Mouse (Mus musculus): ENCODE data around the gene Mtx2. TPM values are rescaled to one million over a fixed set of nuclear protein-coding genes. Genes with fewer than 3 reads are reported as not detected.

Mtx2 gene
- 30.2 and 33.1 TPM in 2 replicates for polyA plus RNA-seq (2012; ENCODE audit: insufficient read depth, insufficient read length, missing spikeins)

DNA sequence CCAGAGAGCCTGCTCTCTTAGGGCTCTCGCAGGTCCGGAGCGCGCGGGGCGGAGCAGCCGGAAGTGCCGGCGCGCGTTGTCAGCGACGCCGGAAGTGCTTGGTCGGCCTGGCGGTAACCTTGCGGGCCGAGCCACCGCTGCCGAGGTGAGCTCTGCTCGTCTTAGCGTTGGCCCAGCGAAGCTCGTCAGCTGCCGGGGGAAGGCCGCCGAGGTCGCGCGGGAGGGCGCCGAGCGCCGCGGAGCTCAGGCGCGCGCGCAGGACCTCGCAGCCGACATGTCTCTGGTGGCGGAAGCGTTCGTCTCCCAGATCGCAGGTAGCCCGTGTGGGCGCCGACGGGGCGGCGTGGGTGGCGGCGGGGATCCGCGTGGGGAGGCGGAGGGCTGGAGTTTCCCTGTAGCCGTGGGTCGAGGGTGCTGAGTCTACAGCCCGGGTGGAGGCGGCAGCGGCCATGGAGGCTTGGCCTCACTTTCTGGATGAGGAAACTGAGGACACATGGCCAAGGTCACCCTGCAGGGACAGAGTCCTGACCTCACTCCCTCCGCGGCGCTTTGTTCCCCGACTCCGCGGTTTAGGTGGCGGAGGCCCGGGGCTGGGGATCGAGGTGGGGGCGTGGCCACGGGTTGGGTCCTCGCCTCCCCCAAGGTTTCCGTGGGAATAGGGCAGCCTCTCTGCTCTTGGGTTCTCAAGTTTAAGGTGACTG is at the start of gene Mtx2:
Gene Mtx2, plus strand, starts transcription at position 74 of the 701 bp plus-strand sequence.
- peak within 1 kb of the TSS; percentile 86 for H3K4me3 ChIP-seq (ENCODE audit: insufficient read depth, low read length)
- TF ChIP-seq POLR2A (IDR thresholded peaks at IDR 0.05; ENCODE audit: borderline replicate concordance, low read depth, low read length) (no peak), CTCF (IDR thresholded peaks at IDR 0.05; ENCODE audit: low read depth, low read length) (no peak)
- peak within 1 kb of the TSS; percentile 55 for H3K27ac ChIP-seq (ENCODE audit: insufficient read depth, low read depth, low read length)
- 0 out of 2 replicates have a peak, but pooled peaks cover 2% of the 10 kb centered on the region for H3K4me1 ChIP-seq (ENCODE audit: control insufficient read depth, insufficient read depth, low read length)

DNA sequence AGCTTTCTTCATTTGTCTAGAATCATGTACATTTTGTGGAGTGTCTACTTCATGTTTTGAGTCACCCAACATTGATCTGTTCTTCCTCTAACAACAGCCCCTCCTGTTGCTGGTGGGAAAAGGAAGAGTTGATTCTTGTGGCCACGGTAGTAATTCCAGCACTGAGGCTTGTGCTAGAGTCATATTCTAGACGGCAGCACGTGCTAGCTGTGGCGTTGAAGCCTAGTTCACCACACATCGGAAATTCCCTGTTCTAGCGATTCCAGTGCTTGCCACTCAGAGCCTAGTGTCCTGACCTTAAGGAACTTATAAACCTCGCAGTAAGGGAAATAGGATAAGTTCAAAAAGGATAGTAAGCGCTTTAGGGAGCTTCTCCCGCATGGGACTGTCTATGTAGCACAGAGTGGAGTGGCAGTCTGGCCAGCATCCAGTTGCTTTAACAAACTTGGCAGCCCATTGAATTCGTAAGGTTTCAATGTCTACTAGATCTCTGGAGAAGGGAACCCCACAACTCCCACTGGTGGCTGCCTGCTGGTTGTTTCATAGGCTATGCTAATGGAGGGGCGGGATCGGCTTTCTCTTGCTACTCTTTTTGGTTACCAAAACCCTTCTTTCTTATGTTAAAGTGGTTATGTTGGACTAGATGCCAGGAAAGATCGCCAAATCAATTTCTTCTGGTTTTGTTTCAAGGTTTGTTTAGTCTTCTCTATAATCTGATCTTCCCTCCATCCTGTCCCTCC is 47.9 kb upstream of the Mtx2 start:
- TF ChIP-seq POLR2A (IDR thresholded peaks at IDR 0.05; ENCODE audit: borderline replicate concordance, low read depth, low read length) (no peak), CTCF (IDR thresholded peaks at IDR 0.05; ENCODE audit: low read depth, low read length) (no peak)
- no peak overlapping the region for H3K27ac ChIP-seq (ENCODE audit: insufficient read depth, low read depth, low read length)
- no peak overlapping the region for H3K4me3 ChIP-seq (ENCODE audit: insufficient read depth, low read length)
- H3K4me1 ChIP-seq (ENCODE audit: control insufficient read depth, insufficient read depth, low read length), result no peaks in the 10 kb centered on the region

DNA sequence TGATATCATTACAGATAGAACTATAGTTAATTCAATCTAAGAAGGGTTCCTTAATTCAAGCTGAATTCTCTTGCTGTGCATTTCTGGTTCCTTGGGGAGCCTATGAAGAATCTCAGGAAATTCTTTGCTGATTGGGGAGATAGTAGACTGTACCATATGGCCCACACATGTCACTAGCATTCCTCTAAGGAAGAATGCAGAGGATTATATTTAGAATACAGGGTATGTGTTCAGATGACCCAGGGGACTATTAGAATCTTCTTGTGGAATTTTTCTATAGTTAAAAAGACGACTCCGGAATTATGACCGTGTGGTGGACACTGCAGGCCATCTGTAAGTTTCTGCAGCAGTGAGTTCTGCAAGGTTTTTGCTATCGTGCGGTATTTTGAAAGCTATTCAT is 44.2 kb upstream of the Mtx2 start:
- Histone ChIP-seq H3K4me1 (ENCODE audit: control insufficient read depth, insufficient read depth, low read length) (no peaks in the 10 kb centered on the region), H3K27ac (ENCODE audit: insufficient read depth, low read depth, low read length) (no peak overlapping the region), H3K4me3 (ENCODE audit: insufficient read depth, low read length) (no peak overlapping the region)
- no peak for TF ChIP-seq CTCF (IDR thresholded peaks at IDR 0.05; ENCODE audit: low read depth, low read length)
- TF ChIP-seq POLR2A (IDR thresholded peaks at IDR 0.05; ENCODE audit: borderline replicate concordance, low read depth, low read length), result no peak

DNA sequence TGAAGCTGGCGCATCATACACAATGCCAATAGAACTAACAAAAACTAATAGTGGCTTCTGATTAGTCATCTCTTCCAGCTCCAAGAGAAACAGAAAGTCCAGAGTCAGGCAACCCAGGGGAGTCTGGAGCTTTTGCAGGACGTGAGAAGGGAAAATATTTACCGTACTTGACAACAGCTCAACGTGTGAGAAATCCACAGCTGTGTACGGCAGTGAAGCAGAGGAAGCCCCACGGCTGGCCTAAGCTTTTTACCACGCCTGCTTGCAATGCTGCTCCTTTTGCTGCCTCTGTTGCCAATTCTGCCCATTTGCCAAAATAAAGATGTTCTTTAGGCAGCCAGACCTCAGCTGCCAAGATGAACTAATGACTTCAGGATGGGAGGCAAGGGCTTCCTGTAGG is 30.1 kb upstream of the Mtx2 start:
- TF ChIP-seq POLR2A (IDR thresholded peaks at IDR 0.05; ENCODE audit: borderline replicate concordance, low read depth, low read length), result no peak
- TF ChIP-seq CTCF (IDR thresholded peaks at IDR 0.05; ENCODE audit: low read depth, low read length), result no peak
- Histone ChIP-seq H3K27ac (ENCODE audit: insufficient read depth, low read depth, low read length) (no peak overlapping the region), H3K4me3 (ENCODE audit: insufficient read depth, low read length) (no peak overlapping the region), H3K4me1 (ENCODE audit: control insufficient read depth, insufficient read depth, low read length) (no peaks in the 10 kb centered on the region)

DNA sequence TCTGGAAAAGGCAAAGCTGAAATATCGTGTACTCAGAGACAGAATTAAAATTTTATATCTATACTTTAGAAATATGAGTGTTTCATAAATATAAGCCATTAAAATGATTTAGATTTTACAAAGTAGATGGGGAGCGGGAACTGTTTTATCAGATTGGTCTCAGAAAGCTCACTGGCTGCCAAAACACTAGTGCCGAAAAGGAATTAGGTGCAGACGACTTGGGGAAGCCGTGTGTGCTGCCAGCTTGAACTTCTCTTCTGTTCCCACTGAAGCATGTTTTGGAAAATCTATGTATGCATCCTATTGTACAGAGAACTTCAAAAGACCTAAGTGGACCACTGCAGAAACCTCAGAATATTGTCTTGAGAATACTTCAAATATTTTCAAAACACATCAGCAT is 17.2 kb upstream of the Mtx2 start:
- Histone ChIP-seq H3K4me3 (ENCODE audit: insufficient read depth, low read length) (no peak overlapping the region), H3K27ac (ENCODE audit: insufficient read depth, low read depth, low read length) (no peak overlapping the region), H3K4me1 (ENCODE audit: control insufficient read depth, insufficient read depth, low read length) (no peaks in the 10 kb centered on the region)
- no peak for TF ChIP-seq CTCF (IDR thresholded peaks at IDR 0.05; ENCODE audit: low read depth, low read length)
- no peak for TF ChIP-seq POLR2A (IDR thresholded peaks at IDR 0.05; ENCODE audit: borderline replicate concordance, low read depth, low read length)

DNA sequence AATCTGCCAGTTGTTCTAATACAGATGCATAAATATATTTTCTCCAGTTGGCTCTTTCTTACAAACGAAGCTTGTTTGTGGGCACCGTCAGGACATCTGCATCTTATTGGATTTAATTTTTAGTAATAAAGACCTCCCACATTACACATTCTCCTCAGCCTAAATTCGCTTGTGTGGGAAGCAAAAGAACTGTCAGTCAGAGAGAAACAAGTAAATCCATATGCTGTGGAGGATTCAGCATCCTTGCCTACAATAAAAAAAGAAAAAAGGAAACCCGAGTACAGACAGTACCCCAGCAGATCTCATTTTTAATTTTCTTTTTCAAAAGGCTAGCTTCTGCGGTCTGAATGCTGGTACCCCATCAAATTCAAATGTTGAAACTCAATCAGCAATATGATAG is 2.9 kb upstream of the Mtx2 start:
- Histone ChIP-seq H3K4me3 (ENCODE audit: insufficient read depth, low read length) (no peak overlapping the region), H3K4me1 (ENCODE audit: control insufficient read depth, insufficient read depth, low read length) (0 out of 2 replicates have a peak, but pooled peaks cover 2% of the 10 kb centered on the region), H3K27ac (ENCODE audit: insufficient read depth, low read depth, low read length) (no peak overlapping the region)
- TF ChIP-seq CTCF (IDR thresholded peaks at IDR 0.05; ENCODE audit: low read depth, low read length) (no peak), POLR2A (IDR thresholded peaks at IDR 0.05; ENCODE audit: borderline replicate concordance, low read depth, low read length) (no peak)

DNA sequence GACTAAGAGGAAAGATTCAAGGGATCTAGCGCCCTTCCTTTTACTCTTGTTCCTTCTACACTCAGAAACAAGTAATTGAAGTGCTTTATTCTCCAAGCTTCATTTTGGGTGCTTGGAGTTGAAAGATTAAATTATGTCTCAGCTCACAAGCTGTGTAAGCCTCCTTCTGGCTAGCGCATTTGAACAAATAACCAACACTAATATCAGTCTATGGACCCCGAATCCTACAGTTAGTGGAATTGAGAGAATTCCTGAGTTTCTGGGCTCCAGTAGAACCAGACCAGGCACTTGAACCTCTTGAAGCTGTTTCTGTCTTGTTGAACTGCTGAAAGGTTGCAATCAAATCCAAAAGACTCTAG is 253 bp upstream of the Mtx2 start:
- TF ChIP-seq CTCF (IDR thresholded peaks at IDR 0.05; ENCODE audit: low read depth, low read length) (no peak), POLR2A (IDR thresholded peaks at IDR 0.05; ENCODE audit: borderline replicate concordance, low read depth, low read length) (no peak)
- peak overlapping the region; percentile 86 for H3K4me3 ChIP-seq (ENCODE audit: insufficient read depth, low read length)
- H3K27ac ChIP-seq (ENCODE audit: insufficient read depth, low read depth, low read length), result peak overlapping the region; percentile 44; the same call in 1 of the 2 replicates

DNA sequence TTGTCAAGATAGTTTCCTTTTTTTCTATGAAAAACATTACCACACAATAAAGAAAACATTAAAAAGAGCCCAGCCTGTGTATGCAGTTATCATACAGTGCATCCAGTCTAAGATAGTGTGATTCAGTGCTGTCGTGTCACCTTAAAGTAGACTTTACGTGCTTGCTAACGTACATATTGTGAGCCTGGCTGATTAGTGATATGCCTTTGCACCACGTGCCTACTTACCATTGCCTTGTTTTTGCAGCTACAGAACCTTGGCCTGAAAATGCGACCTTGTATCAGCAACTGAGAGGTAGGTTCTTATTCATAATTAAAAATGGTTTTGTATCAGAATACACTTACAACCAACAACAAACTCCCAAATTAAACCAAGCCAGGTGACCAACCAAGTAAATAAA is 21.4 kb downstream of the Mtx2 start:
- H3K4me3 ChIP-seq (ENCODE audit: insufficient read depth, low read length), result no peak overlapping the region
- H3K4me1 ChIP-seq (ENCODE audit: control insufficient read depth, insufficient read depth, low read length), result peaks cover 3% of the 10 kb centered on the region; the same call in 1 of the 2 replicates
- TF ChIP-seq CTCF (IDR thresholded peaks at IDR 0.05; ENCODE audit: low read depth, low read length) (no peak), POLR2A (IDR thresholded peaks at IDR 0.05; ENCODE audit: borderline replicate concordance, low read depth, low read length) (no peak)
- no peak overlapping the region for H3K27ac ChIP-seq (ENCODE audit: insufficient read depth, low read depth, low read length)

More for the DNA sequence above, 253 bp upstream of the Mtx2 start:
- H3K4me1 ChIP-seq (ENCODE audit: control insufficient read depth, insufficient read depth, low read length), result 0 out of 2 replicates have a peak, but pooled peaks cover 2% of the 10 kb centered on the region

DNA sequence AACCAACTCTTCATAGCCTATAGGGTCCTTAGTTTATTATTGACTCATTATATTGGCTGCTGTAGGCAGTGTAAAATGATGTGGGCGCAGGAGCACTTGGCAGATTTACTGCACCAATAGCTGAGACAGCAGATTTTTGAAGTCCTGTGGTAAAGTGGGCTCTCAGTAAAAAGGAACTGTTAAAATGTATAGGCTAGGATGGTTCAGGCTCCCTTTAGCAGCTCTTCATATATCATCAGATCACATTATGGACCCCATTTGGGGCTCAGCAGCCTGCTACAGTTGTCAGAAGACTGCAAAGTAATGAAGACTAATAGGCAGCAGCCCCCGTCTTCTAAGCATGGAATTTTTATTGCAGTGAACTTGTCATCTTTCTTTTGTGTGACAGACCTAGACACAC is 21.9 kb downstream of the Mtx2 start:
- Histone ChIP-seq H3K27ac (ENCODE audit: insufficient read depth, low read depth, low read length) (no peak overlapping the region), H3K4me1 (ENCODE audit: control insufficient read depth, insufficient read depth, low read length) (peaks cover 3% of the 10 kb centered on the region; the same call in 1 of the 2 replicates), H3K4me3 (ENCODE audit: insufficient read depth, low read length) (no peak overlapping the region)
- no peak for TF ChIP-seq CTCF (IDR thresholded peaks at IDR 0.05; ENCODE audit: low read depth, low read length)
- TF ChIP-seq POLR2A (IDR thresholded peaks at IDR 0.05; ENCODE audit: borderline replicate concordance, low read depth, low read length), result no peak

DNA sequence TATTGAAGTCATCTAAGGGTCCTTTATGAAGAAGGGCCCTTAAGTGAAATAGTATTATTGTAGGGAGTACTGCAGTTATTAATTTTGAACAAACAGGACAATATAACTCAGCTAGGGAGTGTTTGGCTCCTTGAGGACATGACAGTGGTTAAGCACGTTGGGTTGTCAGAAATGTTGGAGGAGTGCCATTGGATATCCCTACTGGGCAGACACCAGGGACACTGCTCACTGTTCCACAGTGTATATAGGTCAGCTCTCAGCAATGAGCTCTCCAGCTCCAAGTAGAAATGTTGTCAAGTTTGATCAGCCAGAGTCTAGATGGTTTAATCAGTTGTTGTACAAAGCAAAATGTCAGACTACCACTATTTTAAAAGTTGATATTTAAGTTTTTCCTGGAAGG is 24.4 kb downstream of the Mtx2 start:
- TF ChIP-seq CTCF (IDR thresholded peaks at IDR 0.05; ENCODE audit: low read depth, low read length), result no peak
- TF ChIP-seq POLR2A (IDR thresholded peaks at IDR 0.05; ENCODE audit: borderline replicate concordance, low read depth, low read length), result no peak
- Histone ChIP-seq H3K27ac (ENCODE audit: insufficient read depth, low read depth, low read length) (no peak overlapping the region), H3K4me3 (ENCODE audit: insufficient read depth, low read length) (no peak overlapping the region), H3K4me1 (ENCODE audit: control insufficient read depth, insufficient read depth, low read length) (no peaks in the 10 kb centered on the region)
